Mouse (Mus musculus): ENCODE data around the gene Abcc12.

- TF ChIP-seq CTCF (IDR thresholded peaks at IDR 0.05; ENCODE audit: low read depth, low read length) (no peak), TAL1 (conservative IDR thresholded peaks at IDR 0.05; ENCODE audit: low read depth, low read length) (no peak)
Observed at GRCm38 (mm10) chr8:86603174-86603573, 22.7 kb upstream of the Abcc12 start.
